Mouse (Mus musculus) forebrain, embryonic 14.5 days (tissue): ENCODE measurements around the gene Gm11639. TPM values are rescaled to one million over a fixed set of nuclear protein-coding genes. Genes with fewer than 3 reads are reported as not detected.
A peak's percentile ranks its signal among the peaks of the same experiment; 100 is the strongest.

Experiments
- ATAC-seq: fragments of 200-750 bp; cut with Nextera tagmentation; 2 replicates; pipeline ENCODE4 v1.8.0; 2017; ENCODE audit warnings: mild to moderate bottlenecking, moderate library complexity
- DNase-seq: peaks from one replicate; pipeline ENCODE4 v3.0.0-alpha.2; 2015; ENCODE audit warnings: low spot score
- H3K27ac ChIP-seq: fragments of 300-500 bp; sonication (generic); 2 replicates; pipeline ENCODE4 v1.5.1; 2014; ENCODE audit warnings: low read depth, mild to moderate bottlenecking, control low read depth, low read length, moderate library complexity
- H3K27me3 ChIP-seq: fragments of 300-500 bp; sonication (generic); replicated peaks from 2 replicates; pipeline ENCODE4 v1.6.1; 2014; ENCODE audit warnings: low read length, control low read depth, mixed read lengths; ENCODE audit not compliant: control insufficient read depth, insufficient read depth
- H3K36me3 ChIP-seq: fragments of 300-500 bp; sonication (generic); 2 replicates; pipeline ENCODE4 v1.6.1; 2014; ENCODE audit warnings: low read length, control low read depth; ENCODE audit not compliant: control insufficient read depth, insufficient read depth
- H3K4me1 ChIP-seq: fragments of 300-500 bp; sonication (generic); 2 replicates; pipeline ENCODE4 v1.6.1; 2014; ENCODE audit warnings: antibody characterized with exemption, low read length, control low read depth; ENCODE audit not compliant: control insufficient read depth, insufficient read depth
- H3K4me2 ChIP-seq: fragments of 300-500 bp; sonication (generic); 2 replicates; pipeline ENCODE4 v1.6.1; 2014; ENCODE audit warnings: mild to moderate bottlenecking, control low read depth, low read length
- H3K4me3 ChIP-seq: fragments of 300-500 bp; sonication (generic); 2 replicates; pipeline ENCODE4 v1.5.1; 2014; ENCODE audit warnings: low read depth, low read length, control low read depth
- H3K9ac ChIP-seq: fragments of 300-500 bp; sonication (generic); 2 replicates; pipeline ENCODE4 v1.6.1; 2014; ENCODE audit warnings: mild to moderate bottlenecking, low read length, control low read depth, moderate library complexity
- H3K9me3 ChIP-seq: fragments of 300-500 bp; sonication (generic); replicated peaks from 2 replicates; pipeline ENCODE4 v1.6.1; 2016; ENCODE audit warnings: low read length, control low read depth, mixed read lengths; ENCODE audit not compliant: control insufficient read depth
- WGBS: fragments of 180-500 bp; shearing (Covaris S2); extraction: QIAGEN DNeasy Blood & Tissue Kit; methylation state at CpG from one replicate; pipeline ENCODE4 v1.1.7; 2014; 5-methylcytosine and 5-hydroxymethylcytosine counted together
- polyA plus RNA-seq: library from polyadenylated mRNA; unstranded; fragments of >200 nt; fragmentation: Nextera tagmentation; extraction: Ambion mirVana; gene quantifications from 2 replicates; pipeline ENCODE4 v1.2.1, GENCODE M21; 2014

Gene Gm11639
- polyA plus RNA-seq, 1 experiment from 2014 or later = not detected

GRCm38 (mm10) chr11:104646611-104647010, 38.9 kb upstream of the Gm11639 start:
- H3K4me3 ChIP-seq = no peak overlapping the region
- ATAC-seq (no peak), DNase-seq (no peak)
- H3K4me1 ChIP-seq = no peaks in the 10 kb centered on the region
- no peak overlapping the region for H3K9ac ChIP-seq
- 86% methylated on average over 5 of the region's 5 CpGs for WGBS
- no peak overlapping the region for H3K4me2 ChIP-seq
- H3K9me3 ChIP-seq = no peaks in the 10 kb centered on the region
- no peak overlapping the region for H3K27ac ChIP-seq
- no peaks in the 10 kb centered on the region for H3K27me3 ChIP-seq
- no peaks in the 10 kb centered on the region for H3K36me3 ChIP-seq

GRCm38 (mm10) chr11:104647188-104647867, 38.2 kb upstream of the Gm11639 start:
- 61% methylated on average over 8 of the region's 8 CpGs for WGBS
- Histone ChIP-seq H3K27me3 (no peaks in the 10 kb centered on the region), H3K27ac (no peak overlapping the region), H3K4me2 (no peak overlapping the region), H3K4me1 (no peaks in the 10 kb centered on the region), H3K9ac (no peak overlapping the region), H3K4me3 (no peak overlapping the region), H3K36me3 (no peaks in the 10 kb centered on the region), H3K9me3 (no peaks in the 10 kb centered on the region)
- ATAC-seq (no peak), DNase-seq (no peak)

DNA sequence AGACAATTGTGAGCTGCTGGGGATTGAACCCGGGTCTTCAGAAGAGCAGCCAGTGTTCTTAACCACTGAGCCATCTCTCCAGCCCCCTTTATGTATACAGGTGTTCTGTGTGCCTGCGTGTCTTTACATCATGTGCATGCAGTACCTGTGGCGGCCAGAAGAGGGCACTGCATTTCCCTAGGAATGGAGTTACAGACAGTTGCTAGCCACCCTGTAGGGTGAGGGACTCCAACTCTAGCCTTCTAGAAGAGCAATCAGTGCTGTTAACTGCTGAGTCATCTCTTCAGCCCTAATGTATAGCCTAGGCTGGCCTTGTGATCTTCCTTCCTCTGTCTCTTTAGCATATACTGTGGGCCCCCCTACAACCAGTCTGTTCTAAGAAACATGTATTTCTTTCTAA, 36.9 kb upstream of the Gm11639 start:
- H3K27me3 ChIP-seq = no peaks in the 10 kb centered on the region
- no peaks in the 10 kb centered on the region for H3K36me3 ChIP-seq
- H3K4me1 ChIP-seq = no peaks in the 10 kb centered on the region
- peak; percentile 8 for DNase-seq
- H3K27ac ChIP-seq = no peak overlapping the region
- WGBS = 64% methylated on average over 3 of the region's 3 CpGs
- H3K4me3 ChIP-seq = no peak overlapping the region
- no peak overlapping the region for H3K4me2 ChIP-seq
- H3K9ac ChIP-seq = no peak overlapping the region
- no peaks in the 10 kb centered on the region for H3K9me3 ChIP-seq
- ATAC-seq = no peak

GRCm38 (mm10) chr11:104660599-104660998, 24.9 kb upstream of the Gm11639 start:
- no peak overlapping the region for H3K4me2 ChIP-seq
- no peaks in the 10 kb centered on the region for H3K9me3 ChIP-seq
- ATAC-seq (no peak), DNase-seq (no peak)
- no peak overlapping the region for H3K27ac ChIP-seq
- WGBS = 97% methylated on average over 4 of the region's 4 CpGs
- no peak overlapping the region for H3K9ac ChIP-seq
- H3K4me3 ChIP-seq = no peak overlapping the region
- no peaks in the 10 kb centered on the region for H3K4me1 ChIP-seq
- H3K27me3 ChIP-seq = no peaks in the 10 kb centered on the region
- H3K36me3 ChIP-seq = no peaks in the 10 kb centered on the region

DNA sequence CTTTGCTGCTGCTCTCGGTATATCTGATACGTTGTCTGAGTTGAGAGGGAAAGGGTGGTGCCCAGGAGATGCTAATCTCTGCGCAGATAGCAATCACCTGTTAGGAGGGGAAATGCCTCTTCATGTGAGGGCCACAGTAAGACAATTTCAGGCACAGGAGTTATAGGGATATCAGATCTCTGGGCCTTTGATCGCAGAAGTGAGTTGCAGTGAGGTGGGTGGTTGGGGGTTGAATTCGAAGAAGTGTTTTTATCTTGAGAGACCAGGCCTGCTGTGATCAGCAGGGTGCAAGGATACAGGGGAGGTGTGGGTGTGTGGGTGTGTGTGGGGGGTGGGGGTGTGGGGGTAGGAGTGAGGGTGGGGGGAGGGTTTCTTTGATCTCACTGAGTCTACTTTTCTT, 24.4 kb upstream of the Gm11639 start:
- Histone ChIP-seq H3K36me3 (no peaks in the 10 kb centered on the region), H3K9me3 (no peaks in the 10 kb centered on the region), H3K4me1 (no peaks in the 10 kb centered on the region), H3K27me3 (no peaks in the 10 kb centered on the region), H3K4me2 (no peak overlapping the region), H3K4me3 (no peak overlapping the region), H3K9ac (no peak overlapping the region), H3K27ac (no peak overlapping the region)
- 90% methylated on average over 5 of the region's 5 CpGs for WGBS
- DNase-seq = no peak
- ATAC-seq = no peak

- Histone ChIP-seq H3K36me3 (no peaks in the 10 kb centered on the region), H3K4me1 (no peaks in the 10 kb centered on the region), H3K27ac (no peak overlapping the region), H3K27me3 (no peaks in the 10 kb centered on the region), H3K4me3 (no peak overlapping the region), H3K4me2 (no peak overlapping the region), H3K9me3 (no peaks in the 10 kb centered on the region), H3K9ac (no peak overlapping the region)
- ATAC-seq = no peak
- WGBS = 88% methylated on average over 20 of the region's 20 CpGs
- DNase-seq = no peak
These were observed 23.8 kb upstream of the Gm11639 start for GRCm38 (mm10) chr11:104661531-104662205.

GRCm38 (mm10) chr11:104662573-104662972, 22.9 kb upstream of the Gm11639 start:
- 94% methylated on average over 11 of the region's 11 CpGs for WGBS

DNA sequence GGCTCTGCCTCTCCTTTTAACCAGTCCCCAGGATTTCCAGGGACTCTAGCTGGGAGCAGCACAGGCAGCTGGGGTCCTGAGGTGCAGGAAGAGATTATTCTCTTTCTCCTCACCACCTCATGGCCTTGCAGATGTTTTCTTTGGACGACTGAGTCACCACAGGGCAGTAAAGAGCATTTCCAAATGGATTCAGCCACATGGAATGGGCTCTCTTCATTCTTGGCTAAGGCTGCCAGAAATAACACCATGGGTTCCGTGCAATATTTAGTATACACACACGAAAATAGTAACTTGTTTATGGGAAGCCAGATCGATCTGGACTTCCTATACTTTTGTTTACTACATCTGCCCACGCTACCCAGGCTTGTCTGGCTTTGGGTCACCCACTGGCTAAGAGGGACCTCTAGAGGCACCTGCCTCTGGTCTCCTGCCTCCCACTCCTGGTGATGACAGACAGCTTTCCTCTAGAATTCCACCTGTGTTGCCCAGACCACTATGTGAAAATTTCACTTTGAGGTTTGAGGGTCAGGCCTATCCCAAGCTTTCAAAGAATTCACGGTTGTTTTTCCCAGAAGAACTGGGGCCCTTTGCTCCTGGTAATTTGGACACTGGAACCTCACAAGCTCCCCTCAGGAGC, 22.1 kb upstream of the Gm11639 start:
- 76% methylated on average over 6 of the region's 6 CpGs for WGBS
- H3K27ac ChIP-seq = no peak overlapping the region
- H3K27me3 ChIP-seq = no peaks in the 10 kb centered on the region
- no peaks in the 10 kb centered on the region for H3K9me3 ChIP-seq
- no peak for DNase-seq
- H3K9ac ChIP-seq = no peak overlapping the region
- no peak overlapping the region for H3K4me3 ChIP-seq
- no peaks in the 10 kb centered on the region for H3K4me1 ChIP-seq
- no peak for ATAC-seq
- no peaks in the 10 kb centered on the region for H3K36me3 ChIP-seq
- H3K4me2 ChIP-seq = no peak overlapping the region

More at GRCm38 (mm10) chr11:104662573-104662972, 22.9 kb upstream of the Gm11639 start:
- no peak overlapping the region for H3K27ac ChIP-seq
- no peaks in the 10 kb centered on the region for H3K36me3 ChIP-seq
- H3K4me3 ChIP-seq = no peak overlapping the region
- no peaks in the 10 kb centered on the region for H3K4me1 ChIP-seq
- ATAC-seq (no peak), DNase-seq (no peak)
- H3K27me3 ChIP-seq = no peaks in the 10 kb centered on the region
- H3K9ac ChIP-seq = no peak overlapping the region
- no peak overlapping the region for H3K4me2 ChIP-seq
- no peaks in the 10 kb centered on the region for H3K9me3 ChIP-seq

- Histone ChIP-seq H3K9me3 (no peaks in the 10 kb centered on the region), H3K4me2 (no peak overlapping the region), H3K36me3 (no peaks in the 10 kb centered on the region), H3K9ac (no peak overlapping the region), H3K4me1 (no peaks in the 10 kb centered on the region), H3K27me3 (no peaks in the 10 kb centered on the region), H3K4me3 (no peak overlapping the region), H3K27ac (no peak overlapping the region)
- ATAC-seq = no peak
- no peak for DNase-seq
- 87% methylated on average over 3 of the region's 3 CpGs for WGBS
These were observed 21.6 kb upstream of the Gm11639 start for GRCm38 (mm10) chr11:104663878-104664261.
